Comparison of ENCODE assay signal across 19 mouse cellular contexts in genomic region chr6:51280231-51280630, GRCm38 (mm10).
DNase-seq lines count a peak whose midpoint lies in the region; ATAC-seq and TF ChIP-seq lines count a peak whose summit lies in the region.
"Had no signal": no experiment of that assay in that cellular context is flagged by ENCODE, and none has a peak within 500 bp of the region (broad histone marks: within the 10 kb centered on the region; RNA-seq: fewer than 3 reads in every experiment).

No protein-coding gene starts in this region.

- TF ChIP-seq CTCF in lung, postnatal 0 days (IDR thresholded peaks at IDR 0.05), result no peak

- WGBS in forebrain, embryonic 11.5 days, result 82% methylated on average over 7 of the region's 7 CpGs
- WGBS in forebrain, embryonic 13.5 days, result 84% methylated on average over 7 of the region's 7 CpGs
- WGBS in lung, postnatal 0 days, result 52% methylated on average over 7 of the region's 7 CpGs

- no peak overlapping the region for H3K4me3 ChIP-seq in forebrain, embryonic 11.5 days (ENCODE audit: low read depth, low read length)
- no peak overlapping the region for H3K4me3 ChIP-seq in forebrain, embryonic 13.5 days
- no peak overlapping the region for H3K4me3 ChIP-seq in lung, postnatal 0 days (ENCODE audit: low read depth, low read length)
- H3K4me3 ChIP-seq: embryonic facial prominence, embryonic 10.5 days; forebrain, embryonic 15.5 days; heart, embryonic 13.5 days; hindbrain, embryonic 13.5 days had no signal

- no peak for ATAC-seq in forebrain, embryonic 11.5 days (replicated peaks; ENCODE audit: low FRiP score)
- ATAC-seq in forebrain, embryonic 13.5 days, result no peak
- peak; percentile 26; the same call in 1 of the 2 replicates for ATAC-seq in lung, postnatal 0 days
- ATAC-seq: forebrain, embryonic 15.5 days had no signal

- no peaks in the 10 kb centered on the region for H3K4me1 ChIP-seq in forebrain, embryonic 11.5 days (replicated peaks; ENCODE audit: control insufficient read depth, insufficient read depth, low read length)
- no peaks in the 10 kb centered on the region for H3K4me1 ChIP-seq in forebrain, embryonic 13.5 days
- no peaks in the 10 kb centered on the region; the same call in 1 of the 2 replicates for H3K4me1 ChIP-seq in lung, postnatal 0 days (ENCODE audit: insufficient read depth, low read depth, low read length)
- H3K4me1 ChIP-seq: forebrain, embryonic 15.5 days; hindbrain, embryonic 13.5 days had no signal

- H3K27me3 ChIP-seq in forebrain, embryonic 11.5 days (ENCODE audit: control insufficient read depth, insufficient read depth, low read length), result no peaks in the 10 kb centered on the region
- H3K27me3 ChIP-seq in forebrain, embryonic 13.5 days, result no peaks in the 10 kb centered on the region
- no peaks in the 10 kb centered on the region for H3K27me3 ChIP-seq in lung, postnatal 0 days (replicated peaks; ENCODE audit: insufficient read depth, low read length)
- H3K27me3 ChIP-seq: forebrain, embryonic 15.5 days; hindbrain, embryonic 13.5 days had no signal

- TF ChIP-seq EP300 in lung, postnatal 0 days (IDR thresholded peaks at IDR 0.05), result no peak

- H3K9ac ChIP-seq in forebrain, embryonic 11.5 days (ENCODE audit: low read length), result no peak overlapping the region
- no peak overlapping the region for H3K9ac ChIP-seq in forebrain, embryonic 13.5 days
- no peak overlapping the region for H3K9ac ChIP-seq in lung, postnatal 0 days (replicated peaks; ENCODE audit: low read depth)
- H3K9ac ChIP-seq: forebrain, embryonic 15.5 days; heart, embryonic 13.5 days; hindbrain, embryonic 13.5 days had no signal

- DNase-seq in forebrain, embryonic 11.5 days (ENCODE audit: low spot score), result peak; percentile 47
- peak; percentile 21 for DNase-seq in lung, postnatal 0 days (ENCODE audit: low spot score)
- DNase-seq in lung, postnatal 36 days, result no peak
- peak; percentile 14 for DNase-seq in thymus, postnatal 4 days
- no peak for DNase-seq in thymus, postnatal 14 days
- DNase-seq in heart, postnatal 36 days, result no peak
- DNase-seq: adrenal gland, adult 2 months; adrenal gland, postnatal 25 days; cerebellum, adult 18-20 months; cerebellum, adult 9-11 months; cerebellum, postnatal 36 days; gastrocnemius, postnatal 36 days; heart, adult 11 months; heart, postnatal 4 days had no signal

- H3K9me3 ChIP-seq in forebrain, embryonic 11.5 days (ENCODE audit: control insufficient read depth, low read length), result no peaks in the 10 kb centered on the region
- H3K9me3 ChIP-seq in forebrain, embryonic 13.5 days (replicated peaks), result no peaks in the 10 kb centered on the region
- no peaks in the 10 kb centered on the region for H3K9me3 ChIP-seq in lung, postnatal 0 days (ENCODE audit: low read length)
- H3K9me3 ChIP-seq: embryonic facial prominence, embryonic 10.5 days; forebrain, embryonic 15.5 days; heart, embryonic 13.5 days; hindbrain, embryonic 13.5 days had no signal

- H3K4me2 ChIP-seq in forebrain, embryonic 11.5 days (ENCODE audit: low read depth, low read length, severe bottlenecking), result no peak overlapping the region
- H3K4me2 ChIP-seq in forebrain, embryonic 13.5 days, result no peak overlapping the region
- H3K4me2 ChIP-seq in lung, postnatal 0 days (replicated peaks; ENCODE audit: low read depth, low read length), result no peak overlapping the region; the same call in 1 of the 2 replicates
- H3K4me2 ChIP-seq: forebrain, embryonic 15.5 days; heart, embryonic 13.5 days; hindbrain, embryonic 13.5 days had no signal

- no peak overlapping the region for H3K27ac ChIP-seq in forebrain, embryonic 11.5 days (ENCODE audit: low read depth, low read length)
- H3K27ac ChIP-seq in forebrain, embryonic 13.5 days, result no peak overlapping the region
- H3K27ac ChIP-seq in lung, postnatal 0 days (ENCODE audit: low read length), result no peak overlapping the region
- H3K27ac ChIP-seq: embryonic facial prominence, embryonic 10.5 days; forebrain, embryonic 15.5 days; heart, embryonic 13.5 days; hindbrain, embryonic 13.5 days had no signal

- intact Hi-C loops in heart, postnatal 36 days (cut with DNase I), result no loop called here

- no peaks in the 10 kb centered on the region for H3K36me3 ChIP-seq in forebrain, embryonic 11.5 days (ENCODE audit: control insufficient read depth, insufficient read depth, low read length)
- H3K36me3 ChIP-seq in forebrain, embryonic 13.5 days (ENCODE audit: poor library complexity, severe bottlenecking), result no peaks in the 10 kb centered on the region
- H3K36me3 ChIP-seq in lung, postnatal 0 days (ENCODE audit: insufficient read depth, low read length), result no peaks in the 10 kb centered on the region
- H3K36me3 ChIP-seq: embryonic facial prominence, embryonic 10.5 days; forebrain, embryonic 15.5 days; heart, embryonic 13.5 days; hindbrain, embryonic 13.5 days had no signal

Comparison
In these comparisons a context has a peak if more than half of its experiments do, and no peak if none do; other contexts are left out.
1. DNase-seq: peak in forebrain, embryonic 11.5 days (single experiment), lung, postnatal 0 days (single experiment) and thymus, postnatal 4 days (single experiment); none in lung, postnatal 36 days (single experiment), thymus, postnatal 14 days (single experiment) and heart, postnatal 36 days (0 of 2).